Mouse (Mus musculus) small intestine, adult 2 months (tissue): Measurements from ENCODE around the gene Gas2l2. TPM values are rescaled to one million over a fixed set of nuclear protein-coding genes. Genes with fewer than 3 reads are reported as not detected.

Source experiments
- H3K27ac ChIP-seq: fragments of 200-500 bp; 2 replicates; pipeline ENCODE4 v1.5.1; 2012; ENCODE audit warnings: low read depth, low read length, control low read depth, inconsistent platforms; ENCODE audit not compliant: insufficient read depth
- H3K27me3 ChIP-seq: fragments of 200-500 bp; 2 replicates; pipeline ENCODE4 v1.6.1; 2012; ENCODE audit warnings: mild to moderate bottlenecking, moderate library complexity, low read length, inconsistent platforms; ENCODE audit not compliant: control insufficient read depth, insufficient read depth
- H3K36me3 ChIP-seq: fragments of 200-500 bp; 2 replicates; pipeline ENCODE4 v1.6.1; 2012; ENCODE audit warnings: mild to moderate bottlenecking, low read length, control low read depth, inconsistent platforms; ENCODE audit not compliant: control insufficient read depth, insufficient read depth
- H3K4me1 ChIP-seq: fragments of 200-500 bp; 2 replicates; pipeline ENCODE4 v1.6.1; 2012; ENCODE audit warnings: low read length, inconsistent platforms, mixed read lengths; ENCODE audit not compliant: control insufficient read depth, insufficient read depth, insufficient read length
- H3K4me3 ChIP-seq: fragments of 200-500 bp; 2 replicates; pipeline ENCODE4 v1.5.1; 2012; ENCODE audit warnings: low read depth, mild to moderate bottlenecking, control low read depth, inconsistent platforms, low read length, moderate library complexity
- CTCF ChIP-seq: fragments of 200-500 bp; IDR thresholded peaks from 2 replicates; pipeline ENCODE4 v1.5.1; 2012; ENCODE audit warnings: low read depth, mild to moderate bottlenecking, control low read depth, inconsistent platforms, low read length, moderate library complexity, mixed read lengths; ENCODE audit not compliant: insufficient replicate concordance, insufficient read length; ENCODE audit errors: extremely low read depth
- POLR2A ChIP-seq: fragments of 200-500 bp; IDR thresholded peaks from 2 replicates; pipeline ENCODE4 v1.6.1; 2012; ENCODE audit warnings: low read depth, mild to moderate bottlenecking, control low read depth, inconsistent platforms, low read length, moderate library complexity
- WGBS: fragments of 180-500 bp; shearing (Covaris S2); methylation state at CpG from one replicate; pipeline ENCODE4 v1.1.7; 2018; 5-methylcytosine and 5-hydroxymethylcytosine counted together
- polyA plus RNA-seq: library from polyadenylated mRNA; depleted of rRNA; stranded (reverse); fragments of >200 nt; gene quantifications from 2 replicates; pipeline ENCODE4 v1.2.3, GENCODE M21; 2012

The Gas2l2 gene
- polyA plus RNA-seq, 1 experiment: 0.06 TPM

DNA sequence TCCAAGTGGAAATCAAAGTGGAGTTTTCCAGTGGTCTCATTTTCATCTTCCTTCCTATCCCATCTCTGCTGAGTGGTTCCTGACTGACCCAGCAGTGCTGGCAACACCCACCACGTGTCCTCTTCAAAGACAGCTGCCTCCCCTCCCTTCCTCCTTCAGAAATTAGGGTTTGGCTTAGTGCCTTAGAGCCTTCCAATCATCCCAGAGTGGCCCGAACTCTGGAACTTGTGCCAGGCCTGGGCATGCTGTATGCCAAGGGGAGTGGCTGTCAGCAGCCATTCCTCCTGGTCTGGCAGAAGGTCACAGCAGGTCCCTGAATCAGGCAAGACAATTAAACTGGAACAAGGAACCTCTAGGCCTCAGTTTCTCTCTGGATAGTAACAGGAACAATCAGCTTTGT, 36.7 kb upstream of the Gas2l2 start:
- TF ChIP-seq CTCF: no peak
- TF ChIP-seq POLR2A: no peak
- WGBS: 11% methylated on average over 2 of the region's 2 CpGs
- no peaks in the 10 kb centered on the region for H3K36me3 ChIP-seq
- peak overlapping the region; percentile 46 for H3K27ac ChIP-seq
- H3K4me1 ChIP-seq: peaks cover 21% of the 10 kb centered on the region; the same call in 1 of the 2 replicates
- no peak overlapping the region for H3K4me3 ChIP-seq
- H3K27me3 ChIP-seq: no peaks in the 10 kb centered on the region

DNA sequence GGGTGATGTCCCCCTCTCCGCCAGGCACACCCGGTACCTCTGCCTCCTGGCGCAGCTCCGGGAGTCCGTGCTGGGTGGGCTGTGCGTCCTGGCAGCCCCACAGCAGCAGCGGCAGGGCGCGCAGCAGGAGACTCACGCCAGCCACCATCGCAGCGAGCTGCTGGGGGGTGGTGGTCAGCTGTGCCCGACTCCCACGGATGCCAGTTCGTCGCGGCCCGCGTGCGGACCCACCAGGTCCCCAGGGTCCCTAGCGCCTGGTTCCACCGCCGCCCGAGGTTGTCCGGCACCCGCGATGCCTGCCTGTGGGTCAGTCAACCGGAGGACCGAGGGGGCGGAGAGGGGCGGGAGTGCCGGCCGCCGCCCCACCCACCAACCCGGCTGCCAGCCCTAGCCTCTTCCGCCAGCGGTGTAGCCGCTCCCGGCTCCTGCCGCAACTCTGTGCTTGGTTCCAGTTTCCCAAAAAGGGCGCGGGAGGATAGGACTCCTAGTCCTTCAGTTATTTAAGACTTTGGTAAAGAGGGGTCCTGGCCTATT, 33.5 kb upstream of the Gas2l2 start, which contains the start of gene Mmp28:
TSS of gene Mmp28 (minus strand) at position 361 of the 534 bp plus-strand sequence.
- 1% methylated on average over 42 of the region's 42 CpGs for WGBS
- 0 out of 2 replicates have a peak, but pooled peaks have one; percentile 8 for TF ChIP-seq CTCF
- TF ChIP-seq POLR2A: no peak

DNA sequence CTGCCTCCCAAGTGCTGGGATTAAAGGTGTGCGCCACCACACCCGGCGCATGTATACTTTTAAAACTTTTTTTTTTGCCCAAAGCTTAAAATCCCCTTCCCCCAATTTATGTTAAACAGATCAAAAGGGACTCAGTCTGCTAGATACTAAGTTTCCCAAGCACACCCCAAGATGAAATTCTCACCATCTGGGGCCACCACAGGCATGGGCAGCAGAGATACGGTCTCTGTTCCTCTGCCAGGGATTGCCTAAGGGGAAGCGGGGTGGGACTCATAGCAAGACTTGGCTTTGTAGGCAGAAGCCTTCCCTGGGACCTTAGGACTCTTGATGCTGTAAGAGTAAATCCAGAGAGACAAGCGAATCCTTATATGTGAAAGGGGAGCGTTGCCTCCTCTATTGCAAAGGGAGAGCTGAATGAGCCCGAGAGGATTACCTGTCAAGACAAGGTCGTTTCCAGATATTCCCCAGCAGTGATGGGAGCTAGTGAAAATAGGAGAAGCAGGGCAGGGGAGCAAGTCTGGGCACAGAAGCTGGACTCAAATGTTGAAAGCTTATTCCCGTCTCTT, 32.3 kb upstream of the Gas2l2 start:
- TF ChIP-seq POLR2A (no peak), CTCF (no peak)
- Histone ChIP-seq H3K27ac (no peak overlapping the region), H3K36me3 (no peaks in the 10 kb centered on the region), H3K4me1 (peaks cover 24% of the 10 kb centered on the region), H3K27me3 (no peaks in the 10 kb centered on the region), H3K4me3 (no peak overlapping the region)
- WGBS: 87% methylated on average over 10 of the region's 10 CpGs

More for the DNA sequence above, 33.5 kb upstream of the Gas2l2 start, which contains the start of gene Mmp28:
- Histone ChIP-seq H3K4me1 (peaks cover 24% of the 10 kb centered on the region; the same call in 1 of the 2 replicates), H3K4me3 (peak within 1 kb of the TSS; percentile 87), H3K27ac (peak within 1 kb of the TSS; percentile 18; the same call in 1 of the 2 replicates), H3K27me3 (no peaks in the 10 kb centered on the region), H3K36me3 (no peaks in the 10 kb centered on the region)

- Histone ChIP-seq H3K36me3 (no peaks in the 10 kb centered on the region), H3K4me1 (peaks cover 35% of the 10 kb centered on the region), H3K27ac (0 out of 2 replicates have a peak overlapping the region, but pooled peaks have one; percentile 15), H3K27me3 (no peaks in the 10 kb centered on the region), H3K4me3 (no peak overlapping the region)
- TF ChIP-seq CTCF: no peak
- no peak for TF ChIP-seq POLR2A
- WGBS: 59% methylated on average over 9 of the region's 9 CpGs
These were observed 28.8 kb upstream of the Gas2l2 start for GRCm38 (mm10) chr11:83457912-83458601.

- H3K36me3 ChIP-seq: no peaks in the 10 kb centered on the region
- H3K4me3 ChIP-seq: no peak overlapping the region
- TF ChIP-seq POLR2A (no peak), CTCF (no peak)
- 46% methylated on average over 7 of the region's 7 CpGs for WGBS
- H3K27me3 ChIP-seq: no peaks in the 10 kb centered on the region
- no peak overlapping the region for H3K27ac ChIP-seq
- H3K4me1 ChIP-seq: peaks cover 38% of the 10 kb centered on the region
These were observed 28.0 kb upstream of the Gas2l2 start for GRCm38 (mm10) chr11:83457257-83457656.

- H3K27me3 ChIP-seq: no peaks in the 10 kb centered on the region
- WGBS: 61% methylated on average over 3 of the region's 3 CpGs
- peaks cover 40% of the 10 kb centered on the region for H3K4me1 ChIP-seq
- peak overlapping the region; percentile 72 for H3K27ac ChIP-seq
- TF ChIP-seq POLR2A (no peak), CTCF (no peak)
- no peaks in the 10 kb centered on the region for H3K36me3 ChIP-seq
- H3K4me3 ChIP-seq: no peak overlapping the region
These were observed 26.4 kb upstream of the Gas2l2 start for GRCm38 (mm10) chr11:83455608-83456007.

DNA sequence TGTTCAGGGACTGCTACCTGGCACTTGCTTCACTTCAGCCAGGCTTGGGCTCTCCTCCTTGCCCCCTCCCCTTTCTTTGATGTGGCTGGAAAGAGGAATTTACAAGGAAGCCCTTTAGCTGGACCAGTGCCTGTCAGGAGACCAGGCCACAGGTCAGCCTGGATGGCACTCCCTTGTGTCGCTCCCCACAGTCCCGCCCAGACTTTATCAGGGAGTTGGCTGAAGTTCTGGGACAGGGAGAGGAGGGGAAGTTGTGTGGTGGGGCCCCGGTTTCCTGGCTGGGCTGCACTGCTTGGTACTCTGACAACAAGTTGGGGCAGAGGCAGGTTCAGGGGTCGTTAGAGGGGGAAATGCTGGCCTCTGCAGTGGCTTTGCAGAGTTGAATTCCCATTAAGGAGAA, 25.3 kb upstream of the Gas2l2 start:
- Histone ChIP-seq H3K36me3 (peaks cover 2% of the 10 kb centered on the region; the same call in 1 of the 2 replicates), H3K4me3 (no peak overlapping the region)
- WGBS: 3% methylated on average over 4 of the region's 4 CpGs

More for the DNA sequence above, 25.3 kb upstream of the Gas2l2 start:
- Histone ChIP-seq H3K27me3 (no peaks in the 10 kb centered on the region), H3K27ac (peak overlapping the region; percentile 80), H3K4me1 (peaks cover 40% of the 10 kb centered on the region)
- TF ChIP-seq POLR2A (no peak), CTCF (no peak)
